14 mouse cellular contexts compared by ENCODE assay signal in the genomic region with DNA sequence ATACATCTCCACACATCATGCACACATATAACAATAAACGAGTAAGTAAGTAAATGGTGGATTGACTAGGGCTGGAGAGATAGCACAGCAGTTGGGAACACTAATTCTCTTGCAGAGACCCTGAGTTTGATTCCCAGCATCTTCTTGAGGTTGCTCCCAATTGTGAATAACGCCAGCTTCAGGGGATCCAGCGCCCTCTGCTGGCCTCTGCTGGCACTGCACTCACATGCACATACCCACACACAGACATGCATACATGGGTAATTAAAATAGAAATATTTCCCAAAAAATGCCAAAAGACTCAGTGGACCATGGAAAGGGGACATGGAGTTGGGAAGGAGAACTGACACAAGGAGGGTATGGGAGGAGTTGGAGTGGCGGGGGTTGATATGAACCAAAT. TPM values are rescaled to one million over a fixed set of nuclear protein-coding genes. Genes with fewer than 3 reads are reported as not detected.
DNase-seq lines count a peak whose midpoint lies in the region; ATAC-seq and TF ChIP-seq lines count a peak whose summit lies in the region.
"Had no signal": no experiment of that assay in that cellular context is flagged by ENCODE, and none has a peak within 500 bp of the region (broad histone marks: within the 10 kb centered on the region; RNA-seq: fewer than 3 reads in every experiment).

No protein-coding gene starts in this region.

- H3K4me3 ChIP-seq in intestine, postnatal 0 days (ENCODE audit: low read depth, low read length), result no peak overlapping the region
- H3K4me3 ChIP-seq in intestine, embryonic 16.5 days (ENCODE audit: low read length), result no peak overlapping the region
- H3K4me3 ChIP-seq: forebrain, embryonic 10.5 days; heart, embryonic 15.5 days; hindbrain, embryonic 15.5 days; limb, embryonic 10.5 days; lung, embryonic 15.5 days; midbrain, embryonic 10.5 days had no signal

- H3K27me3 ChIP-seq in intestine, postnatal 0 days (replicated peaks; ENCODE audit: control insufficient read depth, insufficient read depth, low read length), result no peaks in the 10 kb centered on the region
- no peaks in the 10 kb centered on the region for H3K27me3 ChIP-seq in intestine, embryonic 16.5 days (replicated peaks; ENCODE audit: control insufficient read depth, insufficient read depth, low read length)
- H3K27me3 ChIP-seq: heart, embryonic 15.5 days; hindbrain, embryonic 15.5 days; lung, embryonic 15.5 days had no signal

- no peak overlapping the region for H3K4me2 ChIP-seq in intestine, postnatal 0 days (replicated peaks; ENCODE audit: low read depth)
- no peak overlapping the region for H3K4me2 ChIP-seq in intestine, embryonic 16.5 days (ENCODE audit: low read depth, low read length)
- H3K4me2 ChIP-seq: heart, embryonic 15.5 days; hindbrain, embryonic 15.5 days; lung, embryonic 15.5 days had no signal

- no peak overlapping the region for H3K27ac ChIP-seq in intestine, postnatal 0 days (ENCODE audit: low read depth, low read length)
- no peak overlapping the region for H3K27ac ChIP-seq in intestine, embryonic 16.5 days (ENCODE audit: low read length)
- H3K27ac ChIP-seq: forebrain, embryonic 10.5 days; heart, embryonic 15.5 days; hindbrain, embryonic 15.5 days; limb, embryonic 10.5 days; lung, embryonic 15.5 days; midbrain, embryonic 10.5 days had no signal

- no peaks in the 10 kb centered on the region for H3K36me3 ChIP-seq in intestine, postnatal 0 days (ENCODE audit: control insufficient read depth, insufficient read depth)
- H3K36me3 ChIP-seq in intestine, embryonic 16.5 days (ENCODE audit: control insufficient read depth, insufficient read depth, low read length), result no peaks in the 10 kb centered on the region
- H3K36me3 ChIP-seq: forebrain, embryonic 10.5 days; heart, embryonic 15.5 days; hindbrain, embryonic 15.5 days; limb, embryonic 10.5 days; lung, embryonic 15.5 days; midbrain, embryonic 10.5 days had no signal

- DNase-seq in thymus, postnatal 25 days, result peak; percentile 6
- no peak for DNase-seq in thymus, postnatal 36 days
- peak; percentile 52 for DNase-seq in ZHBTc4 (ENCODE audit: low read depth, low spot score)
- peak; percentile 41 for DNase-seq in testis, postnatal 14 days (ENCODE audit: low spot score)
- DNase-seq in adrenal gland, postnatal 4 days (ENCODE audit: low spot score in 2 of 2), result no peak
- DNase-seq in gastrocnemius, postnatal 25 days, result no peak

- H3K4me1 ChIP-seq in intestine, postnatal 0 days (replicated peaks; ENCODE audit: control insufficient read depth, insufficient read depth, low read length), result no peaks in the 10 kb centered on the region
- H3K4me1 ChIP-seq in intestine, embryonic 16.5 days (ENCODE audit: control insufficient read depth, insufficient read depth, low read length), result 0 out of 2 replicates have a peak, but pooled peaks cover 7% of the 10 kb centered on the region
- H3K4me1 ChIP-seq: hindbrain, embryonic 15.5 days; lung, embryonic 15.5 days had no signal

- TF ChIP-seq CTCF in intestine, postnatal 0 days (IDR thresholded peaks at IDR 0.05; ENCODE audit: low read depth), result peak; percentile 52

- no peak overlapping the region for H3K9ac ChIP-seq in intestine, postnatal 0 days (ENCODE audit: low read depth, low read length)
- no peak overlapping the region for H3K9ac ChIP-seq in intestine, embryonic 16.5 days (ENCODE audit: low read depth, low read length)
- H3K9ac ChIP-seq: heart, embryonic 15.5 days; hindbrain, embryonic 15.5 days; lung, embryonic 15.5 days had no signal

- no peak for ATAC-seq in intestine, postnatal 0 days
- no peak for ATAC-seq in intestine, embryonic 16.5 days

- WGBS in intestine, postnatal 0 days, result 70% methylated on average over 4 of the region's 4 CpGs
- WGBS in intestine, embryonic 16.5 days, result 68% methylated on average over 4 of the region's 4 CpGs

- no peaks in the 10 kb centered on the region for H3K9me3 ChIP-seq in intestine, postnatal 0 days (ENCODE audit: control insufficient read depth)
- H3K9me3 ChIP-seq in intestine, embryonic 16.5 days (ENCODE audit: control insufficient read depth, low read length), result 0 out of 2 replicates have a peak, but pooled peaks cover 2% of the 10 kb centered on the region
- H3K9me3 ChIP-seq: hindbrain, embryonic 15.5 days; limb, embryonic 10.5 days; lung, embryonic 15.5 days had no signal

RNA-seq across cellular contexts. Expression of gene Trim62, which starts 24.5 kb away (rescaled TPM):
- 2.1 and 2.8 TPM in 2 replicates for polyA plus RNA-seq in intestine, postnatal 0 days (2015; fragmentation: Nextera tagmentation; extraction: Ambion mirVana)
- polyA plus RNA-seq in intestine, embryonic 16.5 days (2015; fragmentation: Nextera tagmentation; extraction: Ambion mirVana), result 2.2 and 2.3 TPM in 2 replicates
- total RNA-seq in adrenal gland, postnatal 4 days (2021), result 10 to 100 TPM; 29.8 to 34.8 TPM
- under 1 TPM; 0.59 to 0.88 TPM for total RNA-seq in gastrocnemius, postnatal 25 days (2021)

RNA-seq across cellular contexts. Expression of gene Zfp362, which starts 53.0 kb away (rescaled TPM):
- polyA plus RNA-seq in intestine, postnatal 0 days (2015; fragmentation: Nextera tagmentation; extraction: Ambion mirVana), result 12.6 and 12.9 TPM in 2 replicates
- 20.1 and 20.3 TPM in 2 replicates for polyA plus RNA-seq in intestine, embryonic 16.5 days (2015; fragmentation: Nextera tagmentation; extraction: Ambion mirVana)
- 10 to 100 TPM; 68.0 to 69.9 TPM for total RNA-seq in adrenal gland, postnatal 4 days (2021)
- 10 to 100 TPM in 1 of 2 experiments, 1 to 10 TPM in 1; 9.9 to 10.5 TPM for total RNA-seq in gastrocnemius, postnatal 25 days (2021)

Comparison
In these comparisons a context has a peak if more than half of its experiments do, and no peak if none do; other contexts are left out.
1. DNase-seq: peak in thymus, postnatal 25 days (single experiment), ZHBTc4 (single experiment) and testis, postnatal 14 days (single experiment); none in thymus, postnatal 36 days (0 of 2), adrenal gland, postnatal 4 days (0 of 2) and gastrocnemius, postnatal 25 days (single experiment).
2. RNA of gene Trim62, which starts 24.5 kb away (total RNA-seq): 29.8 to 34.8 TPM in adrenal gland, postnatal 4 days; 0.59 to 0.88 TPM in gastrocnemius, postnatal 25 days; every median in the first group is over 10 times any median in the second.
3. RNA of gene Zfp362, which starts 53.0 kb away (total RNA-seq): 68.0 to 69.9 TPM in adrenal gland, postnatal 4 days; 9.9 to 10.5 TPM in gastrocnemius, postnatal 25 days; every median in the first group is over 4 times any median in the second.